Mouse (Mus musculus) E14TG2a.4 (cell line): ENCODE measurements around the gene Gm49388.

ENCODE experiments used
- H3K27me3 ChIP-seq: 2 replicates; pipeline ENCODE4 v1.6.1; 2014; ENCODE audit warnings: low read length, control low read depth; ENCODE audit not compliant: insufficient read depth
- H3K36me3 ChIP-seq: 2 replicates; pipeline ENCODE4 v1.6.1; 2014; ENCODE audit warnings: low read length, control low read depth; ENCODE audit not compliant: insufficient read depth
- H3K4me1 ChIP-seq: replicated peaks from 2 replicates; pipeline ENCODE4 v1.6.1; 2014; ENCODE audit warnings: low read depth, low read length, control low read depth
- H3K4me3 ChIP-seq: replicated peaks from 2 replicates; pipeline ENCODE4 v1.5.1; 2014; ENCODE audit warnings: mild to moderate bottlenecking, low read length
- H3K9me3 ChIP-seq: 2 replicates; pipeline ENCODE4 v1.6.1; 2014; ENCODE audit warnings: low read length, control low read depth
- CTCF ChIP-seq: conservative IDR thresholded peaks from 2 replicates; pipeline ENCODE4 v1.5.1; 2014; ENCODE audit warnings: low read length
- NANOG ChIP-seq: IDR thresholded peaks from 2 replicates; pipeline ENCODE4 v1.6.1; 2014; ENCODE audit warnings: borderline replicate concordance, low read length, mixed read lengths
- POU5F1 ChIP-seq: IDR thresholded peaks from 2 replicates; pipeline ENCODE4 v1.6.1; 2014; ENCODE audit warnings: low read length, borderline replicate concordance

The Gm49388 gene

GRCm38 (mm10) chr7:127750131-127751127 lies 35.0 kb upstream of the Gm49388 start:
- H3K4me3 ChIP-seq = peak overlapping the region; percentile 64
- TF ChIP-seq NANOG (no peak), CTCF (no peak), POU5F1 (no peak)

GRCm38 (mm10) chr7:127751619-127752018 lies 33.8 kb upstream of the Gm49388 start:
- Histone ChIP-seq H3K4me1 (peaks cover 93% of the 10 kb centered on the region), H3K9me3 (no peaks in the 10 kb centered on the region), H3K4me3 (peak overlapping the region; percentile 62), H3K27me3 (no peaks in the 10 kb centered on the region), H3K36me3 (peaks cover 85% of the 10 kb centered on the region)
- TF ChIP-seq POU5F1 (no peak), CTCF (no peak), NANOG (no peak)

More at GRCm38 (mm10) chr7:127750131-127751127, 35.0 kb upstream of the Gm49388 start:
- Histone ChIP-seq H3K27me3 (no peaks in the 10 kb centered on the region), H3K36me3 (peaks cover 73% of the 10 kb centered on the region), H3K9me3 (no peaks in the 10 kb centered on the region), H3K4me1 (peaks cover 81% of the 10 kb centered on the region)

GRCm38 (mm10) chr7:127752069-127752468 lies 33.3 kb upstream of the Gm49388 start:
- Histone ChIP-seq H3K4me3 (peak overlapping the region; percentile 62), H3K4me1 (peaks cover 97% of the 10 kb centered on the region), H3K9me3 (no peaks in the 10 kb centered on the region), H3K36me3 (peaks cover 89% of the 10 kb centered on the region), H3K27me3 (no peaks in the 10 kb centered on the region)
- TF ChIP-seq POU5F1 = no peak
- TF ChIP-seq CTCF = no peak
- TF ChIP-seq NANOG = no peak

- no peaks in the 10 kb centered on the region for H3K27me3 ChIP-seq
- H3K4me3 ChIP-seq = peak overlapping the region; percentile 62
- TF ChIP-seq CTCF (no peak), NANOG (no peak), POU5F1 (no peak)
- no peaks in the 10 kb centered on the region for H3K9me3 ChIP-seq
- H3K36me3 ChIP-seq = peaks cover 100% of the 10 kb centered on the region
- H3K4me1 ChIP-seq = peaks cover 100% of the 10 kb centered on the region
These were observed 32.2 kb upstream of the Gm49388 start for GRCm38 (mm10) chr7:127753158-127753557.

- H3K36me3 ChIP-seq = peaks cover 100% of the 10 kb centered on the region
- peak overlapping the region; percentile 62; the same call in 1 of the 2 replicates for H3K4me3 ChIP-seq
- no peaks in the 10 kb centered on the region for H3K27me3 ChIP-seq
- TF ChIP-seq CTCF (no peak), NANOG (peak; percentile 43; the same call in 1 of the 2 replicates), POU5F1 (peak; percentile 66; the same call in 1 of the 2 replicates)
- peaks cover 100% of the 10 kb centered on the region for H3K4me1 ChIP-seq
- no peaks in the 10 kb centered on the region for H3K9me3 ChIP-seq
These were observed 31.7 kb upstream of the Gm49388 start for GRCm38 (mm10) chr7:127753741-127754140.

GRCm38 (mm10) chr7:127759716-127760115 lies 25.7 kb upstream of the Gm49388 start:
- no peaks in the 10 kb centered on the region for H3K9me3 ChIP-seq
- no peak for TF ChIP-seq NANOG
- TF ChIP-seq POU5F1 = no peak
- no peak for TF ChIP-seq CTCF
- H3K36me3 ChIP-seq = peaks cover 98% of the 10 kb centered on the region
- no peaks in the 10 kb centered on the region for H3K27me3 ChIP-seq
- H3K4me3 ChIP-seq = no peak overlapping the region
- peaks cover 65% of the 10 kb centered on the region for H3K4me1 ChIP-seq

GRCm38 (mm10) chr7:127760478-127760877 lies 24.9 kb upstream of the Gm49388 start:
- Histone ChIP-seq H3K36me3 (peaks cover 98% of the 10 kb centered on the region), H3K4me3 (no peak overlapping the region), H3K4me1 (peaks cover 62% of the 10 kb centered on the region), H3K27me3 (no peaks in the 10 kb centered on the region), H3K9me3 (no peaks in the 10 kb centered on the region)
- TF ChIP-seq POU5F1 = no peak
- TF ChIP-seq CTCF = no peak
- TF ChIP-seq NANOG = no peak

GRCm38 (mm10) chr7:127761026-127761425 lies 24.4 kb upstream of the Gm49388 start:
- Histone ChIP-seq H3K4me3 (no peak overlapping the region), H3K9me3 (no peaks in the 10 kb centered on the region), H3K36me3 (peaks cover 98% of the 10 kb centered on the region), H3K4me1 (peaks cover 62% of the 10 kb centered on the region), H3K27me3 (no peaks in the 10 kb centered on the region)
- TF ChIP-seq CTCF (peak; percentile 97), POU5F1 (no peak)
